Mouse (Mus musculus): Measurements from ENCODE around the gene Slc35f6. TPM values are rescaled to one million over a fixed set of nuclear protein-coding genes. Genes with fewer than 3 reads are reported as not detected.

Gene Slc35f6
- polyA plus RNA-seq, 1 experiment from 2014 or later = 26.2 TPM

DNA sequence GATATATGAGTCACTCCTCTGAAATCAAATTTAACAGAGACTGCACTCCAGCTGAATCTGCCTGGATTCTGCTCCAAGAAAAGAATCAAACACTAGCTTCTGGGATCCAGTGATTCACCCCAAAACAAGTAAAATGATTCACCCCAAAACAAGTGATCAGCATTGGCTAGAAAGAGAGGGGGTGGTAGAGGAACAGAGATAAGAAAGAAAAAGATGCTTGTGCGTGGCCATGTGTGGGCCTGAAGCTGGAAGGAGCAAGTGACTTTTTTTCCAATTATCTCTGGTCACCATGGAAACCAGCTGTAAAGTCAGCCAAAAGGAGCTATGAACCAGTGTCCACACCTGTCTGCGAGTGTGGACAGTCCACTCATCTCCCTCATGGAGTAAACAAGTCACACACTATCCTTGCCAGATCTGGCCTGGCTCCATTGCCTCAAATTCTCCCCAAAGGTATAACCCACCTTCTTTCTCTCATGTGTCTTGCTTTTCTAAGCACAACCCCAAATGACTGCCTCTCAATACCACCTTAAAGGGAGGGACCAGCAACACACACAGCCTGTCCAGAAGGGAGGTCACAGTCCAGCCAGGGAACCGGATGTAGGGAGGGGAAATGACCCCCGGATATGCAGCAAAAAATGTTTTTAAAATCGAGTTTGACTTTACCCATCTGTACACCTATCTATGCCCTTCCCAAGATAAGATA, 4.1 kb upstream of the Slc35f6 start:
- no peak overlapping the region for H3K27ac ChIP-seq
- 73% methylated on average over 5 of the region's 5 CpGs for WGBS

DNA sequence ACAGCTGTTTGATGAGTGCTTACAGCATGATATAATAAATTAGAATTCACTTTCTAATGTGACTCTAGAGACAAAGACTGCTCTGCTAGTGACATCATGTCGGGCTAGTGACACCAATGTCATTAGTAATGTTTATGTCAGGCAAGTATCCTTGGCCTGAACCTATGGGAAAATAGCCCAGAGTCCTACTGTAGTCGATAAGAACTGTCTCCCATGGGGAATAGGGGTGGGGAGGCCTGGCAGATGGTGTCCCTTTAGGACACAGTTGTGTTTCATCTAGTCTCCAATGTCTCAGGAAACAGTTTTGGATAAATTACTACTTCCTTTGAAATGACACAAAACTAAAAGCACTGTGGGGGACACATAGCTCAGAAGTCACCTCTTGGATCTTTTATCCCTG, 1.7 kb upstream of the Slc35f6 start:
- Histone ChIP-seq H3K4me3 (no peak overlapping the region), H3K9me3 (replicated peaks) (no peaks in the 10 kb centered on the region), H3K36me3 (ENCODE audit: poor library complexity, severe bottlenecking) (no peaks in the 10 kb centered on the region), H3K4me2 (no peak overlapping the region), H3K9ac (no peak overlapping the region), H3K27ac (no peak overlapping the region), H3K27me3 (no peaks in the 10 kb centered on the region), H3K4me1 (peaks cover 19% of the 10 kb centered on the region)
- no peak for ATAC-seq
- 78% methylated on average over 2 of the region's 2 CpGs for WGBS

More for the DNA sequence above, 4.1 kb upstream of the Slc35f6 start:
- no peak overlapping the region for H3K4me3 ChIP-seq
- no peaks in the 10 kb centered on the region for H3K36me3 ChIP-seq (ENCODE audit: poor library complexity, severe bottlenecking)
- H3K9me3 ChIP-seq (replicated peaks) = no peaks in the 10 kb centered on the region
- no peak for ATAC-seq
- no peak overlapping the region for H3K4me2 ChIP-seq
- H3K4me1 ChIP-seq = peaks cover 11% of the 10 kb centered on the region
- no peaks in the 10 kb centered on the region for H3K27me3 ChIP-seq
- no peak overlapping the region for H3K9ac ChIP-seq

DNA sequence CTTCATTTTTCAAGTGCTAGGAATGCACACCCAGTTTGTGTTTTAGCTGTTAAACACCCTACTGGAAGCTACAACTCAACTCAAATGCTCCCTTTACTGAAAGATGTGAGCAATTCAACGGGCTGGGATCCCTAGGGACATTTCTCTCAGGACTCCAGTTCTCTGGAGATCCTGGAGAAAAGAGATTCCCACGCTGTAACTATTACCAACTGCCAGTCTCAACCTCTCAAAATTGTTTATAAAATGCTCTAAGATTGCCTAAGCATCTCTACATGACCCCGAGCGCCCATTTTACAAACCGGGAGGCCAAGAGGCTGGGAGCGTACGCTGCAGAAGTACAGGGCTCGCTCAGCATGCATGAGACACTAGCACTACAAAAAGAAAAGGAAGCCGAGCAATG, 337 bp upstream of the Slc35f6 start:
- Histone ChIP-seq H3K9me3 (replicated peaks) (no peaks in the 10 kb centered on the region), H3K9ac (peak overlapping the region; percentile 79), H3K4me2 (peak overlapping the region; percentile 82), H3K36me3 (ENCODE audit: poor library complexity, severe bottlenecking) (peaks cover 8% of the 10 kb centered on the region), H3K4me1 (peaks cover 19% of the 10 kb centered on the region), H3K27ac (no peak overlapping the region), H3K4me3 (peak overlapping the region; percentile 83), H3K27me3 (no peaks in the 10 kb centered on the region)
- 15% methylated on average over 9 of the region's 9 CpGs for WGBS
- no peak for ATAC-seq

DNA sequence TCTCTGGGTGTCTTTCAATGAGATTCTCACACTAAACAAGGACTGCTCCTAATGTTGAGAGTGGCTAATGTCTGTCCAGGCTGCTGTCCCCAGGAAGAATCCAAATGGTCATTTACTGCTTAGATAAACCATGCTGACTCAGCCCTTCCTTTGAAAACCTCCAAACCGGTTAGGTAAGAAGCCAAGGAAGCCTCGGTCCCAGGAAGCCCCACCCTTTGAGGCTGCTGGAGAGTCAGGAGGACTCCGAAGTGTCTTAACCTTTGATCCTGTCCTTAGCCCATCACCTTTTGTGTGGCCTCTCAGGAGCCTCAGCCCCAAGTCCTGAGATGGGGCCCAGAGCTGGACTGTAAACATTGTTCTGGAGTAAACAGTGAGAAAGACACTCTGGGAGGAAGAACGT, 1.8 kb downstream of the Slc35f6 start:
- WGBS = 87% methylated on average over 4 of the region's 4 CpGs
- no peak overlapping the region for H3K4me2 ChIP-seq
- no peak for ATAC-seq

DNA sequence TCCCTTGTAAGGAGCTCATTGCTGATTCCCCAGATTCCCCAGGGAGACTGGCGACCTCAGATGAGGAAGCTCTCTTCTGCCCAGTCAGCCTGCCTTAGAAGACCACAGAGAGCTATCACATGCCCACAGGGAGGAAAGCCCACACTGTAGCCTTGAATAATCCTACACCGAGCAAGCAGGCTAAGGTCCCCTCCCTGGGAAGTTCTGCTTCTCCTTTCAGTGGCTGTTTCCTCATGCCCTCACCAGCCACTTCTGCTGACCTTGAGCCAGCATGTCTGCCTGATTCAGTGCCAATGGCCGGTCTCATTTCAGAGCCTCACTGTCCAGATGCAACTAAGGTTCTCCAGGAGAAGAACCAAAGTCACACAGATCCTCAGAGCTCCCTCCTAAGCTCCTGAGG, 3.0 kb downstream of the Slc35f6 start:
- Histone ChIP-seq H3K27me3 (no peaks in the 10 kb centered on the region), H3K9me3 (replicated peaks) (no peaks in the 10 kb centered on the region), H3K4me1 (peaks cover 19% of the 10 kb centered on the region), H3K9ac (no peak overlapping the region), H3K4me3 (no peak overlapping the region), H3K27ac (no peak overlapping the region), H3K4me2 (no peak overlapping the region), H3K36me3 (ENCODE audit: poor library complexity, severe bottlenecking) (peaks cover 31% of the 10 kb centered on the region)
- 79% methylated on average over 3 of the region's 3 CpGs for WGBS
- ATAC-seq = no peak

More for the DNA sequence above, 1.8 kb downstream of the Slc35f6 start:
- H3K36me3 ChIP-seq (ENCODE audit: poor library complexity, severe bottlenecking) = peaks cover 19% of the 10 kb centered on the region
- no peaks in the 10 kb centered on the region for H3K27me3 ChIP-seq
- H3K27ac ChIP-seq = no peak overlapping the region
- no peak overlapping the region for H3K9ac ChIP-seq
- peaks cover 19% of the 10 kb centered on the region for H3K4me1 ChIP-seq
- H3K9me3 ChIP-seq (replicated peaks) = no peaks in the 10 kb centered on the region
- no peak overlapping the region for H3K4me3 ChIP-seq

DNA sequence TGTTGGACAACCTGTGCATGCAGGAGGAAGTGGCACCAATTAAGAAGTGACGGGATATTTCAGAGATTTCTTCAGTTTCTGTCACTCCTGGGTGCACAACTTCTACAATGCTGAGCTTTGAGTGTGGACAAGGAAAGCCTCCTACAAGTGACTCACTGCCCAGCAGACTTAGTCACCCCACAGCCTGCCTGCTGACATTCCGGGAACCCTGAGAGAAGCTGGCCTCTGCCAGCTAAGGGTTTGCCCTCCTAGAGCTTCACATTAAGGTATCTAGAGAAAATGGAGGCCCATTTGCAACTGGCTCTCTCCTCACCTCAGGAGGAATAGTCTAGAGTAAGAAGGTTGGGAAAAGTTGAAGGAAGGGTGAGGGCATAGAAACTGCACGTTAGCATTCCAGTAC, 3.8 kb downstream of the Slc35f6 start:
- Histone ChIP-seq H3K27ac (no peak overlapping the region), H3K36me3 (ENCODE audit: poor library complexity, severe bottlenecking) (peaks cover 39% of the 10 kb centered on the region), H3K4me2 (no peak overlapping the region), H3K27me3 (no peaks in the 10 kb centered on the region), H3K4me3 (no peak overlapping the region), H3K9ac (no peak overlapping the region), H3K4me1 (peaks cover 19% of the 10 kb centered on the region), H3K9me3 (replicated peaks) (no peaks in the 10 kb centered on the region)
- 92% methylated on average over 3 of the region's 3 CpGs for WGBS
- no peak for ATAC-seq

DNA sequence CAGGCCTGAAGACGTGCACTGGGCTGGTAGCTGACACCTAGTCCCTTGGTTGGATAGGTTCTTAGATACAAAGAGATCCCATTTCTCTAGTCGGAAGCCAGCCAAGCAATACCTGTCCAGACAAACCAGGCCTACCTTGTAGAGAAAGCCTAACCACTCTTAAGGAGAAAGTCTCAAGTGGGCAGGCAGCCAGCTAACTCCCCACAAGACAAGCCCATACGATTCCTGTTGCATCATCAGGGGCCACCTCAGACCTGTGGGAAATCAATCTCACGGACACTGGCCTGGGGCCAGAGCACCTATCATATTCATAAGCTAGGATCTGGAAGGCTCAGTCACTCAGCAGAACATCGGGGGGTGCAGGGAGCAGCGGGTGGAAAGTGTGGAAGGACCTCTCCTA, 5.5 kb downstream of the Slc35f6 start:
- H3K36me3 ChIP-seq (ENCODE audit: poor library complexity, severe bottlenecking) = peaks cover 56% of the 10 kb centered on the region
- H3K27ac ChIP-seq = no peak overlapping the region
- H3K9me3 ChIP-seq (replicated peaks) = no peaks in the 10 kb centered on the region
- peaks cover 12% of the 10 kb centered on the region for H3K4me1 ChIP-seq
- no peak for ATAC-seq
- H3K9ac ChIP-seq = no peak overlapping the region
- no peak overlapping the region for H3K4me2 ChIP-seq
- 89% methylated on average over 6 of the region's 6 CpGs for WGBS
- no peak overlapping the region for H3K4me3 ChIP-seq
- H3K27me3 ChIP-seq = no peaks in the 10 kb centered on the region

DNA sequence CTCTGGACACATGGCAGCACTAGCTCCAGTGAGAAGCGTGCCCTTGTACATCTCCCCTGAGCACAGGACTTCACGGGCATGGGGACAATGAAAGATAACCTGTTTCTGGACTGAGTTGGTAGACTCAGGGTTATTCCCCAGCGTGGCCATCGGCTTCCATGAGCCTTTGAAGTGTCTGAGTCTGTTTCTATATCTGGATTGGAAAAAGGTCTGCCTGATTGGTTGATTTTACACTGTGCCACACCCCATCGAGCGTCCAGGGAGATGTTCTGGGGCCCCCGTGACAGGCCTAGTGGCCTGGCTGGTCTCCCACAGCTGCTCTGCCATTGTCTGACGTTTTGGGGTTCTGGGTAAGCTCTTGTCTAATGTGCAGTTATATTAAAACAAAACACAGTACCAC, 7.3 kb downstream of the Slc35f6 start:
- Histone ChIP-seq H3K9me3 (replicated peaks) (no peaks in the 10 kb centered on the region), H3K4me3 (no peak overlapping the region), H3K36me3 (ENCODE audit: poor library complexity, severe bottlenecking) (peaks cover 65% of the 10 kb centered on the region), H3K27ac (no peak overlapping the region), H3K4me2 (no peak overlapping the region), H3K9ac (no peak overlapping the region), H3K27me3 (no peaks in the 10 kb centered on the region), H3K4me1 (no peaks in the 10 kb centered on the region)
- ATAC-seq = no peak
- 83% methylated on average over 8 of the region's 8 CpGs for WGBS

DNA sequence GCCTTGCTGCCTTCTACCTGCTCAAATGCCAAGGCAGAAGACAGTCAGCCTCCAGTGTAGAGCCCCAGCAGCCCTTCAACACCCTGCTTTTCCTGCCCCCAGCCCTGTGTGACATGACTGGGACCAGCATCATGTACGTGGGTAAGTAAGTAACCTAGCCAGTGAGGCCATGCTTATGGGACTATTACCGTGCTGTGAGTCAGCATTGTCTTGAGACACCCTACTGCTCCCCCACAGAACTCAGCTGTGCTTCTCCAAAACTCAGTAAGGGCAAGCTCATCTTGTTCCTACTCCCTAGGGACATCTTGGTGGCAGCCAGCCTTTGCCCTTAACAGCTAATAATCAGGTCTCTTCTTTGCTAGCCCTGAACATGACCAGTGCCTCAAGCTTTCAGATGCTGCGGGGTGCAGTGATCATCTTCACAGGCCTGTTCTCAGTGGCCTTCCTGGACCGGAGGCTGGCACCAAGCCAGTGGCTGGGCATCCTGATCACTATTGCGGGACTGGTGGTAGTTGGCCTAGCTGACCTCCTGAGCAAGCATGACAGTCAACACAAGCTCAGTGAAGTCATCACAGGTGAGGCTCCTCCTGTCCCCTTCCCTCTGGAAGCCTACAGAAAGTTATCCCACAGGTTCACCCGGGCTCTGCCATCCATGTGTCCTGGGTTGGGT, 7.9 kb downstream of the Slc35f6 start:
- Histone ChIP-seq H3K27me3 (no peaks in the 10 kb centered on the region), H3K9me3 (replicated peaks) (no peaks in the 10 kb centered on the region), H3K4me3 (no peak overlapping the region), H3K36me3 (ENCODE audit: poor library complexity, severe bottlenecking) (peaks cover 65% of the 10 kb centered on the region), H3K27ac (no peak overlapping the region), H3K4me2 (no peak overlapping the region), H3K4me1 (no peaks in the 10 kb centered on the region), H3K9ac (no peak overlapping the region)
- WGBS = 88% methylated on average over 6 of the region's 6 CpGs
- no peak for ATAC-seq

DNA sequence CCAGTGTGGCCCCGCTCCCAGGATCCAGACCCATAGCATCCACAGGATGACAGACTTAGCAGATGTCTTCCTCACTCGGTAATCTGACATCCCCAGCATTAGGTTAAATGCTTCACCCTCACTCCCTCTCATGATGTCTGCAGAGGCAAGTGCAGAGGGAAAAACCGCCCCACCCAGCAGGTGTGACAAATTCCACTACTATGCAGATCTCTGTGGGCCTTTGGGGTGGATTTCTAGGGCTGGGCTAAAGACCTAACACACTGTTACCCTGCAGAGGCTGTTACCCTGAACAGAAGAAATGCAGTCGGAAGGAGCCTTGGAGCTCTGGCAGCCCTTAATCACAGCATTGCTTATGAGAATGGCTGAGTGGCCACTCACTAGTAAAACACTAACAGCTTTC, 11.3 kb downstream of the Slc35f6 start:
- Histone ChIP-seq H3K9ac (no peak overlapping the region), H3K4me1 (no peaks in the 10 kb centered on the region), H3K27ac (no peak overlapping the region), H3K27me3 (no peaks in the 10 kb centered on the region), H3K4me2 (no peak overlapping the region), H3K9me3 (replicated peaks) (no peaks in the 10 kb centered on the region), H3K36me3 (ENCODE audit: poor library complexity, severe bottlenecking) (peaks cover 47% of the 10 kb centered on the region), H3K4me3 (no peak overlapping the region)
- no peak for ATAC-seq
- WGBS = 93% methylated on average over 4 of the region's 4 CpGs

DNA sequence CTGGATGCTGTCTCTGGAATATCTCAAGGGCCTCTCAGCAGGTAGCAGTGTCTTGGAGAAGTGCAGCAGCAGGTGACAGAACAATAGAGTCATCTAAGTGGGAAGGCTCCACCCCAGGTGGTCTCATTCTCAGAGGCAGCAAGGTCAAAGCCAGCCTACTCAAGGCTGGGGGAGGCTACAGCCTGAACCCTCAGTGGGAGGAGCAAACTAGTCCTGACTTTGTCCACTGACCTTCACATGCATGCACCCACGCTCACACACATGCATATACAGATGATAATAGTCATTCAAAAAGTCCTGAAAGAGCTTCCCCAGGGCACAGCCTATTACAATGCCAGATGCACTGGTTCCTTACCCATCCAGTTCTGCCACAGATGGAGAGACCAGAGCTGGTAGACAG, 12.5 kb downstream of the Slc35f6 start:
- Histone ChIP-seq H3K9me3 (replicated peaks) (no peaks in the 10 kb centered on the region), H3K4me3 (no peak overlapping the region), H3K27me3 (no peaks in the 10 kb centered on the region), H3K4me2 (no peak overlapping the region), H3K36me3 (ENCODE audit: poor library complexity, severe bottlenecking) (peaks cover 39% of the 10 kb centered on the region), H3K27ac (no peak overlapping the region), H3K4me1 (no peaks in the 10 kb centered on the region), H3K9ac (no peak overlapping the region)
- 90% methylated on average over 1 of the region's 1 CpGs for WGBS
- no peak for ATAC-seq

DNA sequence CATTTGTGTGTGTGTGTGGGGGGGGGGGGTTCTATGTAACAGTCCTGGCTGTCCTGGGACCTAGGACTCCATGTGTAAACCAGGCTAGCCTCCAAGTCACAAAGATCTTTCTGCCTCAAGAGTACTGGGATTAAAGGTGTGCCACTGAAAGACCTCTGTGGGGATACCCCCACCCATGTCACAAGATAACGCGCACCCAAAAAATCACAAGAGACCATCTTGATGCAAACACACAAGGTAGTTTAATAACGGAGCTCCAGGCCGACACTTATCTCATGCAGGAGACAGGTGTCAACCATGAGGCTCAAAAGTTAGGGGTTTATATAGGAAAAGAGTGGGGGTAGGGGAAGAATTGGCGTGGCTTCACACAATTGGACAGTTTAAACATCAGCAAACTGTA, 13.1 kb downstream of the Slc35f6 start:
- Histone ChIP-seq H3K36me3 (ENCODE audit: poor library complexity, severe bottlenecking) (peaks cover 33% of the 10 kb centered on the region), H3K27ac (no peak overlapping the region), H3K4me2 (no peak overlapping the region), H3K27me3 (no peaks in the 10 kb centered on the region), H3K4me1 (no peaks in the 10 kb centered on the region), H3K9ac (no peak overlapping the region), H3K9me3 (replicated peaks) (no peaks in the 10 kb centered on the region), H3K4me3 (no peak overlapping the region)
- 95% methylated on average over 5 of the region's 5 CpGs for WGBS
- ATAC-seq = no peak

DNA sequence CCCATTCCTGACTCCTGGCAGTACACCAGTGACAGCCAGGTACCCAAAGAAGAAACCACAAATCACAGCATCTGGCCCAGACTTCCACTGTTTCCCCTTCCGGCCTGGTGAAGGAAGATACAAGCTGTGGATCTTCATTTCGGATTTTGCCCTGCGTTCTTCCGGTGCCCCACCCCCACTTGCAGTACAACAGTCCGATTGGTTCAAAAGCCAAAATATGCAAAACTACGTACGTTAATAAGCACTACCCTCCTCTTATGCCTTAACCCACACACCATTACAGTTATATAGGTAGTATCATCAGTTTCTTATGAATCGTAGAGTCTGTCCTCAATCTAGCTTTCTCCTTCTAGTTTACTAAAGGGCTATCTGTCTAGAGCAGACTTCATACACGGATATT, 17.6 kb downstream of the Slc35f6 start:
- Histone ChIP-seq H3K4me1 (peaks cover 27% of the 10 kb centered on the region), H3K9me3 (replicated peaks) (no peaks in the 10 kb centered on the region), H3K9ac (no peak overlapping the region), H3K4me3 (no peak overlapping the region), H3K27me3 (no peaks in the 10 kb centered on the region), H3K36me3 (ENCODE audit: poor library complexity, severe bottlenecking) (peaks cover 17% of the 10 kb centered on the region), H3K27ac (no peak overlapping the region), H3K4me2 (no peak overlapping the region)
- ATAC-seq = no peak
- 92% methylated on average over 9 of the region's 9 CpGs for WGBS
